Mouse (Mus musculus) left cerebral cortex, adult 18-20 months (tissue): Measurements from ENCODE around the gene Txndc11. TPM values are rescaled to one million over a fixed set of nuclear protein-coding genes. Genes with fewer than 3 reads are reported as not detected.
"Not testable (repeated sequence)": the region's sequence is repeated elsewhere in the genome, so short reads cannot be mapped to it uniquely, and the experiment has no call there.

Experiments used
- DNase-seq, 2 experiments: peaks; one replicate each; pipeline ENCODE4 v3.0.0; 2021 to 2022; ENCODE audit warnings: low spot score in 2 of 2, mixed read lengths in 1 of 2
- long read RNA-seq, 2 experiments: library from polyadenylated mRNA; stranded (forward); transcript quantifications; one replicate each; pipeline ENCODE4 v2.0.0; 2021
- total RNA-seq, 2 experiments: library from RNA; stranded (reverse); gene quantifications; 2 replicates each; pipeline ENCODE4 v1.2.3; 2021

Gene Txndc11
- total RNA-seq: 10 to 100 TPM; 31.6 to 32.5 TPM
- long read RNA-seq, experiment 1, full-length matches to known transcripts: 32 of 63 reads
- long read RNA-seq, experiment 1, partial matches to known transcripts: 6 of 63 reads
- long read RNA-seq, experiment 1, other reads (novel, unspliced or antisense): 25 of 63 reads
- long read RNA-seq, experiment 2, full-length matches to known transcripts: 14 of 35 reads
- long read RNA-seq, experiment 2, partial matches to known transcripts: 2 of 35 reads
- long read RNA-seq, experiment 2, other reads (novel, unspliced or antisense): 19 of 35 reads

DNA sequence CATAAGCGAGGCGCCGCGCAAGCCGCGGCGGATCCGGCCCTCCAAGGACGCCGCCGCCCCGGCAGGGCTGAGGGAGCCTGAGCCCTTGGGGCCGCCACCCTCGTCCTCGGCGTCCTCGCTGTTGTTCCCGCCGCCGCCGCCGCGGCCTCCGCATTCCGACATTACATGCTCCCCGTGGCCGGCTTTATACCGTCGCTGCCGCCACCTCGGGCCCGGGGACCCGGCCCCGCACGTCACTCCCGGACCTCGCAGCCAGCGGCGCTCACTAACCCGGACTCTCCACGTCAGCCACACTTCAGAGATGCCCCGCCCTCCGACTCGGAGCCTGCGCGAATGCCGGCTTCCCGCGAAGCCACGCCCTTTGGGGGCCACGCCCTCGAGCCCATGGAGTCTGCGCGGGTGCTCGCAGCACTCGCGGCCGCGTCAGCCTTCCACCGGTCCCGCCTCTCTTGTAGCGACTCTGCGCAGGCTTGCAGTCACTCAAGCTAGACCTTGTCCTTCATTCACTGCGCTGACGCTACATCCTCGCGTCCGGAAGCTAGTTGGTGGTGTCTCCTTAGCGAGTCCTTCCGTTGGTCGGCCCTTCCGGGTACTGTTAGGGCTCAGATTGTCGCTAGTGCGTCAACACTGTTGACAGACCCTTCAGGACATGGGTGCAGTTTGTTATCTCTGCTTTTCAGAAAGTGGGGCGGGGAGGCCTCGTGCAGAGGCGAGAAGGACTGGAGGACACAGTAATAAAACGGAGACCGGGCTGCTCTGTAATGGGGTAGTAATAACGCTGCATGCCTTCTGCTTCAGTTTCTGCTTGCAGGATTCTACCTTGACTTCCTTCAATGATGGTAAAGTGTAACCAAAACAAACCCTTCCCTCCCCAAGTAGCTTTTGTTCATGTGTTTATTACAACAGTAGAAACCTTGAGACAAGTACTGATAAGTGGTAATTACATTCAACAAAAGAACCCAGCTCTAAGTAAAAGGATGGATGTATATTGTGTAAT lies at the start of gene Txndc11:
Txndc11 (minus strand) TSS at position 303 of the 997 bp plus-strand sequence.
- peak; percentile 99 to 100 for DNase-seq

DNA sequence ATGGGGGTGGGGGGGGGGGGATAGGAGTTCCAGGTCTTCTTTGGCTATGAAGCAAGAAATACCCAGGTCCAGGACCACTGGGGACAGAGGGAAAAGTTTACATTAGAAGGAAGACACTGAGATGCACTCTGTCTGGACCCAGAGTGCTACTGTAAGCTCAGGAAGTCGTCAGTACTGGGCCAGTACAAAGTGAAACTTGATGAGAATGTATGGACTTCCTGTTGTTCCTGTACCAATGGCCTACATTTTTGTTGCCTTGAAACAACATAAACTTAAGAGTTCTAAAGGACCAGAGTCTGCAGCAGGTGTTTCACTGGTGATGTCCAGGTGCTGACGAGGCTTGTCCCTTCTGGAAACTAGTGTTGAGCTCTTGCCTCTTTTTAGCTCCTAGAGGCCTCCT lies 43.0 kb upstream of the Txndc11 start:
- no peak for DNase-seq

DNA sequence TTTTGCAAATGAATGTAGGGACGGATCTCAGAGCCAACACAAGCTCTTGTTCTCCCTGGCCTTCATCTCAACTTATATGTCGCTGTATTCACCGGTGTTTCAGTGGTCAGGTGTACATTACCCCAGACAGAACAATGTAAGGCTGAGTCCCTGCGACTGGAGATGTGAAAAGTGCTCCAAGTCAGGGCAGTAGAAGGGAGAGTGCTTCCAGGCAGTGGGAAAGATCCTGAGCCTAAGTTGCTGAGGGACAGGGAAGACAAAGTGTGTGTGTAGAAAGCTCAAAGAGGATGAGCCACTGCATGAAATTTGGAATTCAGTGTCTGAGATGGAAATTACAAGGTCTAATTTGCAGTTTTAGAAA lies 42.4 kb upstream of the Txndc11 start:
- DNase-seq: no peak

- DNase-seq: peak; percentile 85 to 90
These were observed 41.9 kb upstream of the Txndc11 start, which contains the start of gene Zc3h7a for GRCm38 (mm10) chr16:11176208-11176883. Zc3h7a (minus strand) TSS chr16:11176393.

DNA sequence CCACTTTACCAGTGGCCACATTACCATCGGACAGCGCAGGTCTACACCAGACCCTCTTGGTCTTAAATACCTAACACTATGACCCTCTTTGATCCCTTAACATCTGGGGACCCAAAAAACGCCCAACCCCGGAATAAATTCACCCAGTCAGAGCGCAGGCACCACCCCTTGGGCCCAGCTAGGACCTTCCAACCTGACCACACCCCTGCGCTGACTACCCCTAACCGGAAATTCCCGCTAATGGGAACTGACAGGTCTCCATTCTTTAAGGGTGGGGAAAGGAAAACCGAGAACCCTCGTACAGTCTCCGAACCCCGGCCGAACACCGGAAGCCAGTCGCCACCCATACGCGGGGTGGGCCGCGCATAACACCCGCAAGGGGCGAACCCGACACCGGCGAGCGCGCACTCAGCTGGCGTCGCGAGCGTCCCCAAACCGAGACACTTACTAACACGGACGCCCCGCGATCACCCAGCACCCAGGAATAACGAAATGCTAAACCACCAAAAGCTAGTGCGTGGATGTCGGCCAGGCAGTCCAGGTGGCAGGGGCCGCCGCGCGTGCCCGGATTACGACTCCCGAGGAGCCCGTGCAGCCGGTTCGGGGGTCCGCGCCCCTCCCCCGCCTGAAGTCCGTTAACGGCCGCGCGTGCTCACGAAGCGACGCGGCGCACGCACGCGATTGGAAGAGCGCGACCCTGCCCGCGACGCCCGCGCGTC lies 41.2 kb upstream of the Txndc11 start:
- DNase-seq: peak; percentile 37 to 53

DNA sequence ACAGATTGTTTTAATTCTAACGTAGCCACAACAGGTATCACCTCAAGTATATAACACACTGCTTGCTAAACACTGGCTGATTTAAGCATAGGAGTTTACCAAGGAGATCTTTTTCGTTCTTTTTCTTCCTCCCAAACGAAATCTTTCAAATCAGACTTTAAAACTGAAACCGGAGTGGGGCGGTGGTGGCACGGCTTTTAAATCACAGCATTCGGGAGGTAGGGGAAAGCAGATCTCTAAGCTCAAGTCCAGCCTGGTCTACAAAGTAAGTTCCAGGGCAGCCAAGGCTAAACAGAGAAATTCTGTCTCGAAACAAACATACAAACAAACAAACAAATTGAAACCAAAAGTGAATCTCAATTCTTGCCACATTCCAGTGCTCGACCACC lies 40.6 kb upstream of the Txndc11 start:
- no peak for DNase-seq

- peak; percentile 51 to 52 for DNase-seq
These were observed 40.2 kb upstream of the Txndc11 start for GRCm38 (mm10) chr16:11174671-11175081.

DNA sequence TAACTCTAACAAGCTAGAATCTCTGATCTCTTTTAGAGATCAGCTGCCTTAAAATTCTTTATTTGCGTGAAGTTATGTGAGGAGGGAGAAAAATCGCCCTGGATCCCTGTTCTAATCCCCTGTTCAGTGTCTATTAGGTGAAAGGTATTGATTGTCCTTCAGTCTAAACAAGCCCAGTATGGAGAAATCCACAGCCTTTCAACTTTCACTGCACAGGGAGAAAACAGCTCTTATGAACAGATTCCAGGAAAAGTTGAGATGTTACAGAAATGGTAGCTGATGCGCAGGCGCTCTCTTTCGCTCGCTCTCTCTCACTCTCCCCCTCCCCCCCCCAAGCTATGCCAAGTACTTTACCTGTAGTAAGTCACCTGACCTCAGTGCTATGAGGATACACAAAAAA lies 37.2 kb upstream of the Txndc11 start:
- DNase-seq: no peak

GRCm38 (mm10) chr16:11166431-11166830 lies 32.0 kb upstream of the Txndc11 start:
- DNase-seq: peak; percentile 12 to 31

GRCm38 (mm10) chr16:11164695-11165255 lies 30.3 kb upstream of the Txndc11 start:
- no peak for DNase-seq

DNA sequence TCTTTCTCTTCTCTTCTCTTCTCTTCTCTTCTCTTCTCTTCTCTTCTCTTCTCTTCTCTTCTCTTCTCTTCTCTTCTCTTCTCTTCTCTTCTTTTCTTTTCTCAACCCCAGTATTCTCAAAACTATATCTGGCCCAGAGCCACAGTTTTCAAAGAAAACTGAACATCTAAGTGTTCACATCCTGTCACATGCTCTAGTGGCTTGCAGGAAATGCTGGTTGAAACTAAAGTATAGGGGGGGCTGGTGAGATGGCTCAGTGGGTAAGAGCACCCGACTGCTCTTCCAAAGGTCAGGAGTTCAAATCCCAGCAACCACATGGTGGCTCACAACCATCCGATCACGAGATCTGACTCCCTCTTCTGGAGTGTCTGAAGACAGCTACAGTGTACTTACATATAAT lies 23.3 kb upstream of the Txndc11 start:
- not testable (repeated sequence) for DNase-seq

DNA sequence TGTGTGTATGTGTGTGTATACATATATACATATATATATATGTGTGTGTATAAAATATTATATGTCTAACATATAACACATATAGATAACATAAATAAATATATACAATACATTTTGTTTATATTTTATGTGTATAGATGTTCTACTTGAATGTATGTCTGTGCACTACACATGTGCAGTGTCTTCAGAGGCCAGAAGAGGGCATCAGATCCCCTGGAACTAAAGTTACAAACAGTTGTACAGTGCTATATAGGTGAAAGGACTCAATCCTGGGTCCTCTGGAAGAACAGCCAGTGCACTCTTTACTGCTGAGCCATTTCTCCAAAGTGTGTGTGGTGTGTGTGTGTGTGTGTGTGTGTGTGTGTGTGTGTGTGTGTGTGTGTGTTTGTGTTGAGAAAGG lies 20.1 kb upstream of the Txndc11 start:
- DNase-seq: no peak

DNA sequence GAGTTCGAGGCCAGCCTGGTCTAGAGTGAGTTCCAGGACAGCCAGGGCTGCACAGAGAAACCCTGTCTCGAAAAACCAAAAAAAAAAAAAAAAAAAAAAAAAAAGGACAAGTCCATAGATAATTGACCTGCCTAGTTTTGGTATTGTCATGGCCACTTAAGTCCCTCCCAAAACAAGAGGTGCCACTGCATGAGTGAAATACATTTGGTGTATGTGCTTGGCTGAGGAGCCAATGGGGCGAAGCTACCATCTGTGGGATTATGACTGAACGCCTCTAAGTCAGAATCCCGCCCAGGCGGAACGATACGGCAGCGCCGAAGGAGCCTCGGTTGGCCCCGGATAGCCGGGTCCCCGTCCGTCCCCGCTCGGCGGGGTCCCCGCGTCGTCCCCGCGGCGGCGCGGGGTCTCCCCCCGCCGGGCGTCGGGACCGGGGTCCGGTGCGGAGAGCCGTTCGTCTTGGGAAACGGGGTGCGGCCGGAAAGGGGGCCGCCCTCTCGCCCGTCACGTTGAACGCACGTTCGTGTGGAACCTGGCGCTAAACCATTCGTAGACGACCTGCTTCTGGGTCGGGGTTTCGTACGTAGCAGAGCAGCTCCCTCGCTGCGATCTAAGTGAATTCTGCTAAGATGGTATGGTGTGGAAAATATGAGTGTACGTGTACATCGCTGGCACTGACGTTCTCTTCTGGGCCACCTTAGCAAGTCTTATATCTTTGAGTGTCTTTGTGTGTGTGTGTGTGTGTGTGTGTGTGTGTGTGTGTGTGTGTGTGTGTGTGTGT lies 9.4 kb upstream of the Txndc11 start:
- DNase-seq: peak; percentile 100

DNA sequence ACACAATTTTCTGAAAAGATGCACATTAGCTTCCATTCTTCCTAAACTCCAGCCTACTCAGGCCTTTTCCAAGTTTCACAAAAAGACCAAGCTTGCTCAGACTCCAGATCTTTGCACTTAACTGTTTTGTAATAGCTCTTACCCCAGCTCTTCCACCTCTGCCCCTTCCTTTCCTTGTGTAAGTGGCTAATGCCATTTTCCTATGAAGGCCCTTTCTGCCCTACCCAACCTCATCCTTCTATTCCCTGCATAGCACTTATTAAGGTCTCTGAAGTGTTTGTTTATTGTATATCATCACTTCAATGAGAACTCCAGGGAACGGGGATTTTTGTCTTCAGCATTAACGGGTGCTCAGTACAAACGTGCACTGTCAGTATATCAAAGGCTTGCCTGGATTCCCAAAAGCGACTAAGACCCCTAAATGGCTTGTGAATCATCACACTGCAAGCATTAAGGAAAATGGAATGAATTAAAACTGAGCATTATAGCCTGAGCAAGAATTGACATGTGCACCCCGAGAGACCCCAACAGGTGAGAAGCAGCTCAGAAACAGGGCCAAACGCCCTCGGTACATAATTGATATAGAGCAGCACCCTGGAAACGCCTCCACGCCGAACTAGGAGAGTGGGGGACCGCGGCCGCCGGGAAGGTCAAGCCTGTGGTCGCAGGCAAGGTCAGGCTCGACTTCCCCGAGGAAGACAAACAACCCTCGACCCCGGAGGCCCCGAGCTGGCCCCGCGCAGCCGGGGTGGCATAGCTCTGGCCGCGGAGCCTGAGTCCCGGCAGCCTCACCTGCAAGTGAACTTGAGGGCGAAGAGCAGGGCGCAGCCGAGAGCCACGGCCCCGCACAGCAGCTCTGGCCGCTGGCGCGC lies 738 bp downstream of the Txndc11 start:
- DNase-seq: peak in 1 of 2 experiments; percentile 15

- DNase-seq: no peak
These were observed 1.6 kb downstream of the Txndc11 start for GRCm38 (mm10) chr16:11132839-11133238.

DNA sequence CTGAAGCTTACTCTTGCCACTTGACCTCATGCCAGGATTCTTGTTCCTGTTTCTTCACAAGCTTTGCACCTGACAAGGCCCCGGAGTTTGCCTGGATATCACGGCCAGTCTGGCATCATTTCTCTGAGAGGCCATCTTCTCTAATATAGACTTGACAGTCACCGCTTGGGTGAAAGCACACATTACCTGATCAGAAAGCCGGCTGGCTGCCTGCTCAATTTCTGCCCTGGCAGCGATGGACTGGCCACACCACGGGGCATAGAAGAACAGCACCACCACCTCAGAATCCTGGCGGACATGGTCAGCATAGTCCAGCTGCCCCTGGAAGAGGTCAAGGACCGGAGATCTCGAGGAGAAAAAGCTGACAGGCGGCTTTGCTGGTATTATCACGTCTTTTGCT lies 6.1 kb downstream of the Txndc11 start:
- DNase-seq: no peak

DNA sequence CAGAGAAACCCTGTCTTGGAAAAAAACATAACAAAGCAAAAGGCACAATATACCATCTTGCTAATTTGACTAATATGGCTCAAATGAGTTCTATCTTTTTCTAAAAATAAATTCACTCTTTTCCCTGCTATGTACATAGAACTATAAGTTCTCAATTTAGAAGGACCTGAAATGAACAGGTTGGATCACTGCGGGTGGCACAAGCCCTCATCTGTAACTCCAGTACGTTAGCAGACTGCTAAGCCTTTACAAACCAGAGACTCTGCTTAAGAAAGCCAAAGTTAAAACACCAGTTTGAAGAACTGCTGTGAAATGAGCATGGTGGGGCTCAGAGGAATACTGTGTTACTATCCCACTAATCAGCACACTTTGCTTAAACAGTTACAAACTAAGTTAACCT lies 9.1 kb downstream of the Txndc11 start:
- DNase-seq: no peak

DNA sequence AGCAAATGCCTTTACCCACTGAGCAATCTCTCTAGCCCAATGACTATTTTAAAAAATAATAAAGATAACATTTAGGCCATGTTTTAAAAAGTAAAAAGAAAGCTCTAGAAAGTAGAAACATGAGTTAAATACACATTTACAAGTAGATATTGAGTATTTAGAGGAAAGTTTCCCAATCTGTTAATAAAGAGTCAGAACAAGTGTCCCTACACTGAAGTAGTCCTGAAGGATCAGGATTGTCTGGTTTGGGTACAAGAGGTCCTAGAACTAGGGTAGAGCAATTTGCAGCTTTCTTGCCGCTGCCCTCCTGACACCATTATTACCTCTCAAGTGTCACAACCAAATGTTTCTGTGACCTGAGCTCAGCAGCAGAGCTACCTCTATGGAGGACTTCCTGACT lies 10.3 kb downstream of the Txndc11 start:
- no peak for DNase-seq

DNA sequence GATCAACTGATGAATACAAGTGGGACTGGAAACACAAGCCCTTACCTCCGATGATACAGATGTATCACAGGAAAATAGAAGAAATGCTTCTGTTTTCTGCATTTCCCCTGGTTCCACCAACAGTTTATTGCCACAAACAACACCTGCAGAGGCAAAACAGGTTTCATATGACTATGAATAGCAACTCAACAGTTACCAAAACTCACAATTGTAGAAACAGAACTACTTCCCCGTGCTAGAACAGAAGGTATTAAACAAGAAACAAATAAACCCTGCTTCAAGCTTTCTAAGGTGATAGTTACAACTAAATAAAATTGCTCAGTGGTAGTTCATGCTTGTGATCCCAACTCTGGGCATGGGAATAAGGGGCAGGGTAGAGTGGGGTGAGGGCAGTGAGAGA lies 11.8 kb downstream of the Txndc11 start:
- no peak for DNase-seq
